Mouse (Mus musculus) kidney, embryonic 14.5 days (tissue): Measurements from ENCODE around the gene Gm21985. TPM values are rescaled to one million over a fixed set of nuclear protein-coding genes. Genes with fewer than 3 reads are reported as not detected.
A peak's percentile ranks its signal among the peaks of the same experiment; 100 is the strongest.

ENCODE experiments used
- ATAC-seq: fragments of 200-750 bp; cut with Nextera tagmentation; 2 replicates; pipeline ENCODE4 v1.8.0; 2017; ENCODE audit warnings: moderate number of reproducible peaks, mild to moderate bottlenecking, moderate TSS enrichment, moderate library complexity; ENCODE audit not compliant: low FRiP score, low TSS enrichment
- H3K27ac ChIP-seq: fragments of 300-500 bp; sonication (generic); 2 replicates; pipeline ENCODE4 v1.5.1; 2014; ENCODE audit warnings: low read depth, mild to moderate bottlenecking, low read length, moderate library complexity, mixed read lengths
- H3K27me3 ChIP-seq: fragments of 300-500 bp; sonication (generic); 2 replicates; pipeline ENCODE4 v1.6.1; 2014; ENCODE audit warnings: mild to moderate bottlenecking, low read length; ENCODE audit not compliant: control insufficient read depth, insufficient read depth
- H3K36me3 ChIP-seq: fragments of 300-500 bp; sonication (generic); 2 replicates; pipeline ENCODE4 v1.6.1; 2014; ENCODE audit warnings: low read length, mixed read lengths; ENCODE audit not compliant: control insufficient read depth, insufficient read depth
- H3K4me1 ChIP-seq: fragments of 300-500 bp; sonication (generic); 2 replicates; pipeline ENCODE4 v1.6.1; 2014; ENCODE audit warnings: low read length, mixed read lengths; ENCODE audit not compliant: control insufficient read depth, insufficient read depth
- H3K4me2 ChIP-seq: fragments of 300-500 bp; sonication (generic); replicated peaks from 2 replicates; pipeline ENCODE4 v1.6.1; 2014; ENCODE audit warnings: low read depth, mild to moderate bottlenecking, low read length
- H3K4me3 ChIP-seq: fragments of 300-500 bp; sonication (generic); 2 replicates; pipeline ENCODE4 v1.5.1; 2014; ENCODE audit warnings: mild to moderate bottlenecking, low read length
- H3K9ac ChIP-seq: fragments of 300-500 bp; sonication (generic); 2 replicates; pipeline ENCODE4 v1.6.1; 2014; ENCODE audit warnings: low read depth, mild to moderate bottlenecking, low read length, moderate library complexity
- H3K9me3 ChIP-seq: fragments of 300-500 bp; sonication (generic); 2 replicates; pipeline ENCODE4 v1.6.1; 2016; ENCODE audit warnings: low read length; ENCODE audit not compliant: control insufficient read depth
- WGBS: fragments of 180-500 bp; shearing (Covaris S2); extraction: QIAGEN DNeasy Blood & Tissue Kit; methylation state at CpG from one replicate; pipeline ENCODE4 v1.1.7; 2014; 5-methylcytosine and 5-hydroxymethylcytosine counted together
- polyA plus RNA-seq: library from polyadenylated mRNA; unstranded; fragments of >200 nt; fragmentation: Nextera tagmentation; extraction: Ambion mirVana; gene quantifications from 2 replicates; pipeline ENCODE4 v1.2.1, GENCODE M21; 2014

The Gm21985 gene
- polyA plus RNA-seq, 1 experiment from 2014 or later, result not detected

GRCm38 (mm10) chr2:112337211-112337610, 71.1 kb downstream of the Gm21985 start:
- peaks cover 21% of the 10 kb centered on the region for H3K36me3 ChIP-seq

GRCm38 (mm10) chr2:112339736-112340135, 73.6 kb downstream of the Gm21985 start:
- no peak overlapping the region for H3K4me3 ChIP-seq
- H3K27ac ChIP-seq, result no peak overlapping the region
- H3K4me2 ChIP-seq, result no peak overlapping the region
- 89% methylated on average over 2 of the region's 2 CpGs for WGBS
- H3K27me3 ChIP-seq, result no peaks in the 10 kb centered on the region
- H3K4me1 ChIP-seq, result no peaks in the 10 kb centered on the region
- ATAC-seq, result no peak
- no peak overlapping the region for H3K9ac ChIP-seq
- peaks cover 20% of the 10 kb centered on the region for H3K36me3 ChIP-seq
- no peaks in the 10 kb centered on the region for H3K9me3 ChIP-seq

More at GRCm38 (mm10) chr2:112337211-112337610, 71.1 kb downstream of the Gm21985 start:
- Histone ChIP-seq H3K9me3 (no peaks in the 10 kb centered on the region), H3K4me1 (no peaks in the 10 kb centered on the region), H3K9ac (no peak overlapping the region), H3K4me3 (no peak overlapping the region), H3K27me3 (no peaks in the 10 kb centered on the region), H3K27ac (no peak overlapping the region), H3K4me2 (no peak overlapping the region)
- 94% methylated on average over 6 of the region's 6 CpGs for WGBS
- ATAC-seq, result no peak

- 52% methylated on average over 3 of the region's 3 CpGs for WGBS
- H3K9ac ChIP-seq, result no peak overlapping the region
- peaks cover 16% of the 10 kb centered on the region for H3K36me3 ChIP-seq
Observed at GRCm38 (mm10) chr2:112341117-112341516, 75.0 kb downstream of the Gm21985 start.

GRCm38 (mm10) chr2:112348246-112348645, 82.1 kb downstream of the Gm21985 start:
- ATAC-seq, result no peak

More at GRCm38 (mm10) chr2:112341117-112341516, 75.0 kb downstream of the Gm21985 start:
- H3K9me3 ChIP-seq, result no peaks in the 10 kb centered on the region
- H3K27ac ChIP-seq, result no peak overlapping the region
- H3K4me3 ChIP-seq, result no peak overlapping the region
- no peak overlapping the region for H3K4me2 ChIP-seq
- H3K27me3 ChIP-seq, result no peaks in the 10 kb centered on the region
- H3K4me1 ChIP-seq, result no peaks in the 10 kb centered on the region
- no peak for ATAC-seq

GRCm38 (mm10) chr2:112353685-112354455, 87.8 kb downstream of the Gm21985 start:
- Histone ChIP-seq H3K4me1 (no peaks in the 10 kb centered on the region), H3K27me3 (no peaks in the 10 kb centered on the region), H3K27ac (no peak overlapping the region), H3K9ac (no peak overlapping the region), H3K9me3 (no peaks in the 10 kb centered on the region), H3K36me3 (peaks cover 29% of the 10 kb centered on the region), H3K4me3 (no peak overlapping the region), H3K4me2 (no peak overlapping the region)
- peak; percentile 79 for ATAC-seq
- WGBS, result 38% methylated on average over 7 of the region's 7 CpGs

More at GRCm38 (mm10) chr2:112348246-112348645, 82.1 kb downstream of the Gm21985 start:
- Histone ChIP-seq H3K4me3 (no peak overlapping the region), H3K4me1 (no peaks in the 10 kb centered on the region), H3K36me3 (peaks cover 4% of the 10 kb centered on the region; the same call in 1 of the 2 replicates), H3K9ac (no peak overlapping the region), H3K9me3 (no peaks in the 10 kb centered on the region), H3K27me3 (no peaks in the 10 kb centered on the region), H3K4me2 (no peak overlapping the region), H3K27ac (no peak overlapping the region)
- WGBS, result 88% methylated on average over 3 of the region's 3 CpGs

GRCm38 (mm10) chr2:112359611-112360010, 93.5 kb downstream of the Gm21985 start:
- Histone ChIP-seq H3K4me2 (no peak overlapping the region), H3K27ac (no peak overlapping the region), H3K9ac (no peak overlapping the region), H3K27me3 (no peaks in the 10 kb centered on the region), H3K9me3 (no peaks in the 10 kb centered on the region), H3K36me3 (peaks cover 63% of the 10 kb centered on the region), H3K4me1 (no peaks in the 10 kb centered on the region), H3K4me3 (no peak overlapping the region)
- ATAC-seq, result peak; percentile 52
- 33% methylated on average over 2 of the region's 2 CpGs for WGBS

- peak; percentile 63 for ATAC-seq
- Histone ChIP-seq H3K9ac (no peak overlapping the region), H3K36me3 (peaks cover 63% of the 10 kb centered on the region), H3K27ac (0 out of 2 replicates have a peak overlapping the region, but pooled peaks have one; percentile 12), H3K27me3 (no peaks in the 10 kb centered on the region), H3K4me2 (no peak overlapping the region), H3K4me1 (no peaks in the 10 kb centered on the region), H3K4me3 (no peak overlapping the region), H3K9me3 (no peaks in the 10 kb centered on the region)
- WGBS, result 56% methylated on average over 12 of the region's 12 CpGs
Observed at GRCm38 (mm10) chr2:112360012-112360780, 94.1 kb downstream of the Gm21985 start.

GRCm38 (mm10) chr2:112360781-112361169, 94.7 kb downstream of the Gm21985 start:
- 0 out of 2 replicates have a peak overlapping the region, but pooled peaks have one; percentile 12 for H3K27ac ChIP-seq
- H3K36me3 ChIP-seq, result peaks cover 63% of the 10 kb centered on the region
- H3K9me3 ChIP-seq, result no peaks in the 10 kb centered on the region
- H3K4me1 ChIP-seq, result no peaks in the 10 kb centered on the region
- WGBS, result 45% methylated on average over 2 of the region's 2 CpGs
- no peak overlapping the region for H3K4me3 ChIP-seq
- no peaks in the 10 kb centered on the region for H3K27me3 ChIP-seq
- no peak overlapping the region for H3K4me2 ChIP-seq
- peak; percentile 77; the same call in 1 of the 2 replicates for ATAC-seq
- no peak overlapping the region for H3K9ac ChIP-seq
